In the genomic region with DNA sequence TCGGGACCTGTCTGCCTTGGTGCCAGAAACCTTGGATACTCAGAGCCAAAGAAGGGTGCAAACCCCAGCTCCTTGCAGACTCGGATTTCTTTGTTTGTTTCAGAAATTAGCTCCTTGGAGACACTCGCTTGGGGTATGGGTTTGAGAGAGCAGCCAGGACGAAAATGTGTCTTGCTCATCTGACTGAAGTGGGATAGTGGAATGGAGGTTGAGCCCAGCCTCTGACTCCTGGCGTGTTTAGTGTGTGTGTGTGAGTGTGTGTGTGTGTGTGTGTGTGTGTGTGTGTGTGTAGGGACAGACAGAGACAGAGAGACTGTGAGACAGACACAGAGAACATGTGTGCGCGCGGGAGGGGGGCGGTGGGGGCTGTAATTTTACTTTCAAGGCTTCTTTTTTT, we compare ENCODE assay signal across 8 mouse cellular contexts. TPM values are rescaled to one million over a fixed set of nuclear protein-coding genes. Genes with fewer than 3 reads are reported as not detected.
DNase-seq lines count a peak whose midpoint lies in the region; ATAC-seq and TF ChIP-seq lines count a peak whose summit lies in the region.

No protein-coding gene starts in this region.

- ATAC-seq in frontal cortex, adult (ENCODE audit: low TSS enrichment): peak; percentile 22; the same call in 1 of the 2 replicates
- no peak for ATAC-seq in limb, embryonic 13.5 days (ENCODE audit: low FRiP score, low read depth)
- no peak for ATAC-seq in stomach, embryonic 15.5 days (ENCODE audit: insufficient read depth, low FRiP score, low read depth)

- H3K36me3 ChIP-seq in spleen, adult 2 months (ENCODE audit: control insufficient read depth, insufficient read depth, low read length): no peaks in the 10 kb centered on the region
- no peaks in the 10 kb centered on the region for H3K36me3 ChIP-seq in limb, embryonic 13.5 days
- H3K36me3 ChIP-seq in stomach, embryonic 15.5 days: no peaks in the 10 kb centered on the region

- 24% methylated on average over 9 of the region's 9 CpGs for WGBS in spleen, adult 2 months
- 18% methylated on average over 9 of the region's 9 CpGs for WGBS in limb, embryonic 13.5 days
- 18% methylated on average over 9 of the region's 9 CpGs for WGBS in stomach, embryonic 15.5 days

- peak overlapping the region; percentile 92 for H3K4me2 ChIP-seq in limb, embryonic 13.5 days (replicated peaks)
- peak overlapping the region; percentile 97 for H3K4me2 ChIP-seq in stomach, embryonic 15.5 days

- H3K9ac ChIP-seq in limb, embryonic 13.5 days: peak overlapping the region; percentile 82
- peak overlapping the region; percentile 50; the same call in 1 of the 2 replicates for H3K9ac ChIP-seq in stomach, embryonic 15.5 days

- DNase-seq in frontal cortex, postnatal 36 days (ENCODE audit: low spot score in 2 of 2): no peak
- DNase-seq in spleen, adult 2 months (ENCODE audit: low read depth in 1 of 2, low spot score in 2 of 2): no peak
- no peak for DNase-seq in spleen, postnatal 36 days (ENCODE audit: low spot score in 2 of 2)
- DNase-seq in right cerebral cortex, adult 18-20 months: no peak
- DNase-seq in kidney, adult 8-10 months: no peak

- peaks cover 10% of the 10 kb centered on the region for H3K27me3 ChIP-seq in spleen, adult 2 months (ENCODE audit: control insufficient read depth, insufficient read depth, low read length)
- H3K27me3 ChIP-seq in limb, embryonic 13.5 days: peaks cover 43% of the 10 kb centered on the region
- H3K27me3 ChIP-seq in stomach, embryonic 15.5 days (replicated peaks): 0 out of 2 replicates have a peak, but pooled peaks cover 5% of the 10 kb centered on the region

- TF ChIP-seq CTCF in spleen, adult 2 months (IDR thresholded peaks at IDR 0.05; ENCODE audit: extremely low read depth, insufficient read depth, insufficient read length, insufficient replicate concordance): no peak

- no peak for TF ChIP-seq POLR2A in spleen, adult 2 months (IDR thresholded peaks at IDR 0.05; ENCODE audit: low read depth, low read length)

- H3K4me3 ChIP-seq in spleen, adult 2 months (ENCODE audit: extremely low read depth, insufficient read depth, insufficient read length): peak overlapping the region; percentile 59
- peak overlapping the region; percentile 72 for H3K4me3 ChIP-seq in limb, embryonic 13.5 days
- peak overlapping the region; percentile 73 for H3K4me3 ChIP-seq in stomach, embryonic 15.5 days (replicated peaks)

- H3K4me1 ChIP-seq in spleen, adult 2 months (ENCODE audit: control insufficient read depth, insufficient read depth, insufficient read length): peaks cover 6% of the 10 kb centered on the region; the same call in 1 of the 2 replicates
- H3K4me1 ChIP-seq in limb, embryonic 13.5 days: peaks cover 23% of the 10 kb centered on the region
- H3K4me1 ChIP-seq in stomach, embryonic 15.5 days: peaks cover 12% of the 10 kb centered on the region; the same call in 1 of the 2 replicates

- H3K27ac ChIP-seq in spleen, adult 2 months (ENCODE audit: insufficient read depth, low read length): no peak overlapping the region
- H3K27ac ChIP-seq in limb, embryonic 13.5 days: no peak overlapping the region
- H3K27ac ChIP-seq in stomach, embryonic 15.5 days: no peak overlapping the region

- no peaks in the 10 kb centered on the region; the same call in 1 of the 2 replicates for H3K9me3 ChIP-seq in limb, embryonic 13.5 days
- no peaks in the 10 kb centered on the region for H3K9me3 ChIP-seq in stomach, embryonic 15.5 days

RNA-seq across cellular contexts. Expression of a gene that starts 1.1 kb away (rescaled TPM):
- polyA plus RNA-seq in spleen, adult 2 months (2012; rRNA removed): 8.4 and 11.8 TPM in 2 replicates
- 11.9 and 12.4 TPM in 2 replicates for polyA plus RNA-seq in limb, embryonic 13.5 days (2015; fragmentation: Nextera tagmentation; extraction: Ambion mirVana)
- polyA plus RNA-seq in stomach, embryonic 15.5 days (2015; fragmentation: Nextera tagmentation; extraction: Ambion mirVana): 15.6 and 18.6 TPM in 2 replicates
